Mouse (Mus musculus) embryonic facial prominence, embryonic 15.5 days (tissue): ENCODE data around the gene Adgrb2. TPM values are rescaled to one million over a fixed set of nuclear protein-coding genes. Genes with fewer than 3 reads are reported as not detected.

Experiments
- ATAC-seq: fragments of 200-750 bp; cut with Nextera tagmentation; 2 replicates; pipeline ENCODE4 v1.8.0; 2017; ENCODE audit warnings: low read depth, moderate TSS enrichment; ENCODE audit not compliant: insufficient number of reproducible peaks, low FRiP score, low TSS enrichment
- H3K27ac ChIP-seq: fragments of 300-500 bp; sonication (generic); replicated peaks from 2 replicates; pipeline ENCODE4 v1.5.1; 2015; ENCODE audit warnings: mild to moderate bottlenecking, inconsistent platforms
- H3K27me3 ChIP-seq: fragments of 300-500 bp; sonication (generic); 2 replicates; pipeline ENCODE4 v1.6.1; 2015; ENCODE audit warnings: inconsistent platforms
- H3K36me3 ChIP-seq: fragments of 300-500 bp; sonication (generic); 2 replicates; pipeline ENCODE4 v1.6.1; 2015; ENCODE audit warnings: mild to moderate bottlenecking, inconsistent platforms
- H3K4me1 ChIP-seq: fragments of 300-500 bp; sonication (generic); 2 replicates; pipeline ENCODE4 v1.6.1; 2015; ENCODE audit warnings: inconsistent platforms
- H3K4me2 ChIP-seq: fragments of 300-500 bp; sonication (generic); replicated peaks from 2 replicates; pipeline ENCODE4 v1.6.1; 2015; ENCODE audit warnings: mild to moderate bottlenecking, inconsistent platforms
- H3K4me3 ChIP-seq: fragments of 300-500 bp; sonication (generic); replicated peaks from 2 replicates; pipeline ENCODE4 v1.5.1; 2015; ENCODE audit warnings: mild to moderate bottlenecking, inconsistent platforms
- H3K9ac ChIP-seq: fragments of 300-500 bp; sonication (generic); 2 replicates; pipeline ENCODE4 v1.6.1; 2015; ENCODE audit warnings: inconsistent platforms
- H3K9me3 ChIP-seq: fragments of 300-500 bp; sonication (generic); replicated peaks from 2 replicates; pipeline ENCODE4 v1.6.1; 2016; ENCODE audit warnings: inconsistent platforms
- whole genome bisulfite sequencing: fragments of 180-500 bp; shearing (Covaris S2); methylation state at CpG from one replicate; pipeline ENCODE4 v1.1.7; 2015; 5-methylcytosine and 5-hydroxymethylcytosine counted together
- polyA plus RNA-seq: library from polyadenylated mRNA; unstranded; fragments of >200 nt; fragmentation: Nextera tagmentation; extraction: Ambion mirVana; gene quantifications from 2 replicates; pipeline ENCODE4 v1.2.1, GENCODE M21; 2015

Gene Adgrb2
- polyA plus RNA-seq, 1 experiment from 2014 or later, result 7.0 TPM

DNA sequence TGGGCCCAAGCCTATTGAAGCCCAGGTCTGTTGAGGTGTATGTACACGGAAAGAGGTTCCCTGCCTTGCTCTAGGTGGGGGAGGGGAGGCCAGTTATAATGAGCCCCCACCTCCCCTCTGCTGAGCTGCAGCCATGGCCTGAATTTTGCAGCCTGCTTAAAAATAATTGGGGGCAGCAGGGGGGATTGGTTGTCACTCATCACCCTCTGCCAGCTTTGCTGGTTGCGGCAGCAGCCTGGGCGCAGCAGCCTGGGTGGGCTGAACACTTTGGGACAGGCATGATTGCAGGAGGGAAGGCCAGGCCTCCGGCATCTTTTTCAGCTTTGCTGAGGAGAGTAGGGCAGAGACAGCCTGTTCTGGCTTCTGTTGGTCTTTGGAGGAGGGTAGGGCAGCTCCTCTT is 5.3 kb downstream of the Adgrb2 start:
- H3K27me3 ChIP-seq, result peaks cover 21% of the 10 kb centered on the region
- H3K36me3 ChIP-seq, result 0 out of 2 replicates have a peak, but pooled peaks cover 9% of the 10 kb centered on the region
- no peak overlapping the region for H3K4me2 ChIP-seq
- H3K27ac ChIP-seq, result no peak overlapping the region
- H3K4me3 ChIP-seq, result no peak overlapping the region
- ATAC-seq, result no peak
- 43% methylated on average over 4 of the region's 4 CpGs for WGBS
- peaks cover 51% of the 10 kb centered on the region for H3K4me1 ChIP-seq
- H3K9me3 ChIP-seq, result no peaks in the 10 kb centered on the region
- H3K9ac ChIP-seq, result no peak overlapping the region

DNA sequence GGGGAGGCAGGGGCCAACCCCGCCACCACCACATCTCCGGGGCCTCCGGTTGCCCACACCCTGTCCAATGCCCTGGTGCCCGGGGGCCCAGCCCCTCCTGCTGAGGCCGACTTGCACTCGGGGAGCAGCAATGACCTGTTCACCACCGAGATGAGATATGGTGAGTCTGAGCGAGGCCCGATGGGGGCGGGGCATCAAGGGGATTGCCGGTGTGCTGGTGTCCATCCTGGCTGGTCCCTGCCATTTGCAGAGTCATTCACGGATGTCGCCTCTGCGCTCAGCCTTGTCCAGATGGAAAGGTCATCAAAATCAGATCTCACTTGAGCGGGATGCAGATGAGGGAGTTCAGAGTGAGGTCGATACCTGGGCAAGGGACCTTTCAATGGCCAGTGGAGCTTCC is 8.1 kb downstream of the Adgrb2 start:
- Histone ChIP-seq H3K27ac (no peak overlapping the region), H3K9ac (no peak overlapping the region), H3K4me2 (no peak overlapping the region), H3K9me3 (no peaks in the 10 kb centered on the region), H3K4me1 (peaks cover 25% of the 10 kb centered on the region), H3K36me3 (0 out of 2 replicates have a peak, but pooled peaks cover 9% of the 10 kb centered on the region), H3K27me3 (peaks cover 5% of the 10 kb centered on the region; the same call in 1 of the 2 replicates), H3K4me3 (no peak overlapping the region)
- ATAC-seq, result no peak
- 82% methylated on average over 16 of the region's 16 CpGs for WGBS

DNA sequence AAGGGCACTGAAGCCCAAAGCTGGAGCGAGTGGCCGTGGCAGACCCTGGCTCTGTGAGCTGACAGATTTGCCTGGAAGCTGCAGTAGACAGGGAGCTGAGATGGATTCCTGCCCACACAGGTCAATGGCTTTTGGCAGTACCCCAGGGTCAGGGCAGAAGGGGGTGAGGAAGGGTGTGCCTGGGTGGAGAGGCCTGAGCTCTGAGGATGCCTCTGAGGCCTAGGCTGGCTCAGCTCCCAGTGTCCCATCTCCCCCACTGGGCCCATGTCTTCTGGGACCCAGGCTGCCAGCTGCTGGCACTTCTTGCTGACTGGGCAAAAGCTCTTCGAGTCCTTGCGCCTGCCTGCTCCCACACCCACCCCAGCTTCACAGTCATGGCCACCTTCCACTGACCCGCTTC is 8.5 kb downstream of the Adgrb2 start:
- Histone ChIP-seq H3K36me3 (0 out of 2 replicates have a peak, but pooled peaks cover 9% of the 10 kb centered on the region), H3K9me3 (no peaks in the 10 kb centered on the region), H3K4me2 (no peak overlapping the region), H3K4me3 (no peak overlapping the region), H3K27me3 (peaks cover 2% of the 10 kb centered on the region; the same call in 1 of the 2 replicates), H3K9ac (no peak overlapping the region), H3K27ac (no peak overlapping the region), H3K4me1 (peaks cover 20% of the 10 kb centered on the region)
- WGBS, result 89% methylated on average over 5 of the region's 5 CpGs
- ATAC-seq, result no peak

DNA sequence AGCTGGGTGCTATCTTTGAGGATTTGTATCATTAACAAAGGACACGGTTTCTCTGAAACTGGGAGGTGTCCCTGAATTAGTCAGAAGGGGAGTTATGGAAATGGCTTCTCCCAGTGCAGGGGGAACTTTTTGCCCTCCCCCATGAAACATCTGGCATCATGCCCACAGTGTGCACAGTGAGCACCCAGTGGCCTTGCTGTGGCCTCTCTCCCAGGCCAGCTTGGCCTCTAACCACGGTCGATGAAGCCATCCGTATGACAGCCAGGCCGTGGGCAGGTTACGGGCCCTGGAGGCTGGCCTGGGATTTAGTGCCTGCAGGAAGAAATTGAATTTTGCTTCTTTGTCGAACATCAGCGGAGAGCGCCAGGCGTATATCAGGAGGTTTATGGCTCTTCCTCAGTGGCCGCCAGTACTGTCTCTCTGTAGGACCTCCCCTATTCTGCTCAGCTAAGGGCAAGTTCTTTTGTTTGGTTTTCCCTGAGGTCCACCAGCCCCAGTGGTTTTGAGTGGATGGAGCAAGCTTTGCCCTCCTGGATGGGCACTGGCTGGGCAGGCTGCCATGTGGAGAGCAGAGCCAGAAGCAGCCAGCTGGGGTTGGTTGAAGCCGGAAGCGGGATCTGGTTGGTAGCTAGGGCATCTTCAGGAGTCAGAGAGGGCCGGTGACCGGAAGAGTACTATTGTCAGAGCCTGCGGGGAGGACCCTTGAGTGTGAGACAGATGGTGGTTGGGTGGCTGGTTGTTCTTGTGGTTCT is 9.4 kb downstream of the Adgrb2 start:
- Histone ChIP-seq H3K4me2 (no peak overlapping the region), H3K9me3 (no peaks in the 10 kb centered on the region), H3K27me3 (no peaks in the 10 kb centered on the region), H3K4me1 (peaks cover 14% of the 10 kb centered on the region; the same call in 1 of the 2 replicates), H3K27ac (no peak overlapping the region), H3K4me3 (no peak overlapping the region), H3K9ac (no peak overlapping the region), H3K36me3 (0 out of 2 replicates have a peak, but pooled peaks cover 9% of the 10 kb centered on the region)
- no peak for ATAC-seq
- 89% methylated on average over 16 of the region's 16 CpGs for WGBS

DNA sequence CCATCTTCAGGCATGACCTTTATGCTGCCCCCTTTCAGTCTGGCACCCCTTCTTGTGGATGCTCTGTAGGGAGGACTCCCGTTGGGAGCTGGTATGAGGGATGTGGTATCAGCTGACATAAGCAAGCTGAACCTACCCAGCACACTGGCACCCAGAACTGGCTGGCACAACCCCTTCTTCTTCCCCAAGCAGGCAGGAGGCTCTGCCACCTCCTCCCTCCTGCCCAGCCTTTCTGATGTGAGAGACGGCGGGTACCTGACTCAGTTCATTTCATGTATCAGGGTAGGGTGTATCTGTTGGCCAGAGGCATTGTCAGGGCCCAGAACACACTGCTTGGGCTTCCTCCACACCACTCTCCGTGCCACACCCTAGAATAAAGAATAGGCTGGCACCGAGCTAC is 10.1 kb downstream of the Adgrb2 start:
- Histone ChIP-seq H3K9me3 (no peaks in the 10 kb centered on the region), H3K9ac (no peak overlapping the region), H3K4me3 (no peak overlapping the region), H3K27me3 (no peaks in the 10 kb centered on the region), H3K4me2 (no peak overlapping the region), H3K36me3 (0 out of 2 replicates have a peak, but pooled peaks cover 9% of the 10 kb centered on the region), H3K4me1 (peaks cover 18% of the 10 kb centered on the region), H3K27ac (no peak overlapping the region)
- 85% methylated on average over 5 of the region's 5 CpGs for WGBS
- ATAC-seq, result no peak

DNA sequence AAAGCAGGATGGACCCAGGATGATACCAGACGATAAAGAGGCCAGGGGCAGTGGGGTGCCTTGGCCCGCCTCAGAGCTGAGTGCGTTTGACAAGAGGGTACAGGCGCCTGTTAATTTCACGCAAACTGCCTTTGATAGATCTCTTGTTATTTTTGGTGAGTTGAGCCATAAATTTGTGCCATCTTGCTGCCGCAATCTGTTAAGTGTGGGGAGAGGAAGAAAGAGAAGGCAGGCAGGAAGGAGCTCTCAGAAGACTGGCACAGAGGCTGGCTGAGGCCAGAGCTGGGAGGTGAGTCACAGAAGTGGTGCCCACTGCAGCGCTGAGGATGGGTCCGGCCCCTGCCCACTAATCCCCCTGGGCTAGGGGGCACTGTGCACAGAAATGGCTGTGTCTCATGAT is 10.6 kb downstream of the Adgrb2 start:
- no peaks in the 10 kb centered on the region for H3K27me3 ChIP-seq
- ATAC-seq, result no peak

DNA sequence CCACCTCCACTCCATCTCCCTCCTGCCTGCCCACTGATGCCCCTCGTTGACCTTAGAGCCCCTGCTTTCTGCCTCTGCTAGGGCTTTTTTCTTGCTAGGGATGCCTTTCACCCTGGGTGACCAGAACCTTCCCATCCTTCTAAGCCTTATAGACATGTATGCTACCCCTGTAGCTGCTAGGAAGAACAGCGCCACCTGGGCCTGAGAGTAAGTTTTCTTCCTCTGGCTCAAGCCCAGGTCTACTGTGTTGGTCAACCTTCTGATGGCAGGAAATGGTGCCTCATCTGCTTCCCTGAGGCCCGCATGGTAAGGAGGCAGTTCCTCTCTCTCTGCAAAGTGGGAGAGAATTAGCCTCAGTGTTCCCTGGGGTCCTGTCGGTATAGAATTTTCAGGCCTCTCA is 11.3 kb downstream of the Adgrb2 start:
- Histone ChIP-seq H3K4me1 (peaks cover 13% of the 10 kb centered on the region; the same call in 1 of the 2 replicates), H3K27ac (no peak overlapping the region), H3K4me2 (no peak overlapping the region), H3K4me3 (no peak overlapping the region), H3K27me3 (no peaks in the 10 kb centered on the region), H3K9me3 (no peaks in the 10 kb centered on the region), H3K36me3 (0 out of 2 replicates have a peak, but pooled peaks cover 9% of the 10 kb centered on the region), H3K9ac (no peak overlapping the region)
- no peak for ATAC-seq
- WGBS, result 78% methylated on average over 4 of the region's 4 CpGs

More for the DNA sequence above, 10.6 kb downstream of the Adgrb2 start:
- Histone ChIP-seq H3K4me2 (no peak overlapping the region), H3K36me3 (0 out of 2 replicates have a peak, but pooled peaks cover 9% of the 10 kb centered on the region), H3K4me1 (peaks cover 13% of the 10 kb centered on the region), H3K9me3 (no peaks in the 10 kb centered on the region), H3K27ac (no peak overlapping the region), H3K9ac (no peak overlapping the region), H3K4me3 (no peak overlapping the region)
- 84% methylated on average over 8 of the region's 8 CpGs for WGBS

DNA sequence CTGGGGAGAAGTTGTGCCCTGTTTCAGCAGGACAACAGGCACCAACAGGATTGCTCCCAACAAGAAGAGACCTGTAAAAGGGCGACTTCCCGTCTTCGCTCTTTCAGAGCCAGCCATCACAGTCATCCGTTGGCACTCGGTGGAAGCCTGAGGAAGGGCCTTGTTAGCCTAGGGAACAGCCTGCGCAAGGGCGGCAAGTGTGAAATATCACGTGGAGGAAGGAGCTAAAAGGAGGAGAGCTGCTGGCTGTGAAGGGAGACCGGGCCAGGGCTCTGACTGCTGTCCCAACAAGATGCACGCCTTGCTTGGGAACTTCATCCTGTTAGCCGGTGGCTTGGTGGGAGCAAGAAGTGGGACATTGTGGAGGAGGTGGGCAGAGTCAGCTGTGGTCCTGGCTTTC is 13.5 kb downstream of the Adgrb2 start:
- WGBS, result 49% methylated on average over 11 of the region's 11 CpGs
- Histone ChIP-seq H3K27ac (no peak overlapping the region), H3K9me3 (no peaks in the 10 kb centered on the region), H3K4me1 (peaks cover 23% of the 10 kb centered on the region), H3K4me3 (no peak overlapping the region), H3K36me3 (0 out of 2 replicates have a peak, but pooled peaks cover 1% of the 10 kb centered on the region), H3K4me2 (no peak overlapping the region), H3K9ac (no peak overlapping the region), H3K27me3 (no peaks in the 10 kb centered on the region)
- no peak for ATAC-seq

DNA sequence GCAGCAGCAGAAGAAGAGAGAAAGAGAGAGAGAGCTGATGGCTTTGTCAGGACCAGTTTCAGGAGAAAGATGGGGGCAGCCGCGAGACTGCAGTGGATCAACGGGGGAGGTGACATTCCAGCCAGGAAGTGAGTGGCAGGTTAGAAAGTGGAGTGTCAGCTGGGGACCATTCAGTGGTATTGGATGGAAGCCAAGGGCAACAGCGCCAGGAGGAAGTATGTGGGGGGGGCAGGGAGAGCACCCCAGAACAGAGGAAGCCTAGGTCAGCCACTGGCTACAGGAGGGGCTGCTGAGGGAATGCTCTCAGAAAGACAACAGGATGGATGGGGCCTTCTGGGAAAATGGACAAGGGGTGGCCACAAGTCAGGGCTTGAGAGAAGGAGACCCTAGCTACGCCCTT is 17.0 kb downstream of the Adgrb2 start:
- H3K4me3 ChIP-seq, result no peak overlapping the region
- WGBS, result 39% methylated on average over 5 of the region's 5 CpGs
- H3K9me3 ChIP-seq, result no peaks in the 10 kb centered on the region
- H3K4me1 ChIP-seq, result peaks cover 21% of the 10 kb centered on the region
- H3K4me2 ChIP-seq, result no peak overlapping the region
- H3K27ac ChIP-seq, result 0 out of 2 replicates have a peak overlapping the region, but pooled peaks have one; percentile 7
- H3K9ac ChIP-seq, result no peak overlapping the region
- H3K36me3 ChIP-seq, result no peaks in the 10 kb centered on the region
- peaks cover 2% of the 10 kb centered on the region; the same call in 1 of the 2 replicates for H3K27me3 ChIP-seq
- no peak for ATAC-seq

DNA sequence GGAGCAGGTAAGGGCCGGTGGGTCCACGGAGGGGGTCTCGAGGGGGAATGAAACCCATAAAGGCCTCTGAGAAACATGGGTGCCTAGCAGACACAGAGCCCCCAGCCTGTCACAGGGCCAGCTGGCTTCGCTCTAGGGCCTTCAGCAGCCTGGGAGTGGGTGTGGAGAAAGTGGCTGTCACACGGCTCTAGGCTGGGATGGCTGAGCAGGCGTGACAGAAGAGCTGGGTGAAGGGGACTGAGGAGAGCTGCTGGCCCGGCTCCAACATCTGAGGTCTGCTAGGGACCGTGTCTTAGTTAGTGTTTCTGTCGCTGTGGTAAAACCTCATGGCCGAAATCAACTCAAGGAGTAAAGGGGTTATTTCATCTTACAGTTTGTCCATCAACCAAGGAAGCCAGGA is 17.5 kb downstream of the Adgrb2 start:
- no peaks in the 10 kb centered on the region for H3K9me3 ChIP-seq
- no peak overlapping the region for H3K4me3 ChIP-seq
- H3K27ac ChIP-seq, result 0 out of 2 replicates have a peak overlapping the region, but pooled peaks have one; percentile 7
- no peak overlapping the region for H3K9ac ChIP-seq
- no peak overlapping the region for H3K4me2 ChIP-seq
- no peaks in the 10 kb centered on the region for H3K36me3 ChIP-seq
- no peak for ATAC-seq
- peaks cover 24% of the 10 kb centered on the region for H3K4me1 ChIP-seq
- H3K27me3 ChIP-seq, result peaks cover 5% of the 10 kb centered on the region; the same call in 1 of the 2 replicates
- WGBS, result 58% methylated on average over 10 of the region's 10 CpGs

DNA sequence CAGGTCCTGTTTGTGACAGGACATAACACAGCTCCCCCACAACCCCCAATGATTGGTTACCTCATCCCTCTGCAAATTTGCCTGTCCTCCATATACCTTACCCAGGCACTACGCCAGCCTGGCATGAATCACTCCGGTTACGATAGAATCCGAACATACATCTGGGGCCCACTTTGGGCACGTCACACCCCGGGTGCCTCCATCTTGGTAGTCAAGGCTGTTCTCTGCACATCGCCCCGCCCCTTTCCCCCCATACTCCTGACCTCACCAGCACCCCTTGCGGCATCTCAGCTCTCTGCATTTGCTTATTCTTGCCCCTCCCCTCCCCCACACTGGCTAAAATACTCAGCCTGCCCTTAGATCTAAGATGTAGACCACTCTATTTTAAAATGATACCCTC is 20.9 kb downstream of the Adgrb2 start:
- Histone ChIP-seq H3K9me3 (no peaks in the 10 kb centered on the region), H3K27ac (no peak overlapping the region), H3K36me3 (peaks cover 13% of the 10 kb centered on the region), H3K9ac (no peak overlapping the region), H3K4me3 (no peak overlapping the region), H3K4me2 (no peak overlapping the region), H3K4me1 (peaks cover 19% of the 10 kb centered on the region), H3K27me3 (peaks cover 5% of the 10 kb centered on the region; the same call in 1 of the 2 replicates)
- ATAC-seq, result no peak
- WGBS, result 52% methylated on average over 9 of the region's 9 CpGs
